Mouse (Mus musculus) forebrain, embryonic 10.5 days (tissue): ENCODE results near the gene Adamts4. TPM values are rescaled to one million over a fixed set of nuclear protein-coding genes. Genes with fewer than 3 reads are reported as not detected.
A peak's percentile ranks its signal among the peaks of the same experiment; 100 is the strongest.

Source experiments
- DNase-seq: peaks from one replicate; pipeline ENCODE4 v3.0.0-alpha.2; 2017; ENCODE audit warnings: low spot score; ENCODE audit errors: extremely low spot score
- H3K27ac ChIP-seq: fragments of 300-500 bp; sonication (generic); 2 replicates; pipeline ENCODE4 v1.5.1; 2016; ENCODE audit warnings: mild to moderate bottlenecking
- H3K27me3 ChIP-seq: fragments of 300-500 bp; sonication (generic); 2 replicates; pipeline ENCODE4 v1.6.1; 2016; ENCODE audit warnings: mild to moderate bottlenecking; ENCODE audit not compliant: poor library complexity, severe bottlenecking
- H3K36me3 ChIP-seq: fragments of 300-500 bp; sonication (generic); replicated peaks from 2 replicates; pipeline ENCODE4 v1.6.1; 2016; ENCODE audit warnings: mild to moderate bottlenecking, moderate library complexity
- H3K4me1 ChIP-seq: fragments of 300-500 bp; sonication (generic); 2 replicates; pipeline ENCODE4 v1.6.1; 2016
- H3K4me3 ChIP-seq: fragments of 300-500 bp; sonication (generic); 2 replicates; pipeline ENCODE4 v1.5.1; 2016; ENCODE audit warnings: mild to moderate bottlenecking, moderate library complexity
- H3K9me3 ChIP-seq: fragments of 300-500 bp; sonication (generic); 2 replicates; pipeline ENCODE4 v1.6.1; 2016; ENCODE audit warnings: mild to moderate bottlenecking, moderate library complexity
- WGBS: fragments of 180-500 bp; shearing (Covaris S2); methylation state at CpG from one replicate; pipeline ENCODE4 v1.1.7; 2016; 5-methylcytosine and 5-hydroxymethylcytosine counted together
- polyA plus RNA-seq: library from polyadenylated mRNA; unstranded; fragments of >200 nt; fragmentation: Nextera tagmentation; extraction: Ambion mirVana; gene quantifications from 2 replicates; pipeline ENCODE4 v1.2.1, GENCODE M21; 2016

The Adamts4 gene
- polyA plus RNA-seq, 1 experiment from 2014 or later: 9.3 TPM

DNA sequence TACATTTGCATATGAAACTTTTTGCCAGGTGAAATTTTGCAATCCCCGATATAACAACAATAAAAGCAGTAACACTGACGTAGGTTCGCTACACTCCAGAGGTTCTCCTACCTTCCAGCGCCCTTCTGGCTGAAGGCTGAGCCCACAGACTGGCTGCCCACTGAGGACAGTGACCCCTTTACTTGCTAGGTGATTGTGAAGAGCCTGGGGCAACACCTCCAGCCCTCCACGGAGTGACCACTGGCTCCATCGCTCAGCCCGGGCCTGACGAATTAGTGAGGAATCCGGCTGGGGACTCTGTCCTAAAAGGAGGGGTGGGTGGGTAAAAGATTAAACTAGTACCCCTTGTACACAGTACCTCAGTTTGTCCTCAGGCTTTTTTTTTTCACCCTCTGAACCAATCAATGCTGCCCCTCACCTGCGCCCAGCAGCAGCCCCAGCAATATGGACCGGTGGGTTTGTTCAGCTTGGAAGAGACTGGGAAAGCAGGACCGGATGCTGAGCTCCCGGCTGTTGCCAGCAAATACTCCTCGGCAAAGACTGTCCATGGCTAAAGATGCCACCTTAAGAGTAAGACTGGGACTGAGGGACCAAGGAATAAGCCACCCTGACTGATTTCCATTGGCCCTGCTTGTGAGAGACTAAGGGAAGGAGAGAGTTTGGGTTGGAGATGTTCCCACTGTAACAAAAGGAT, 28.9 kb downstream of the Adamts4 start:
- no peak for DNase-seq
- no peak overlapping the region for H3K27ac ChIP-seq
- H3K9me3 ChIP-seq: no peaks in the 10 kb centered on the region
- peaks cover 76% of the 10 kb centered on the region for H3K36me3 ChIP-seq
- peak overlapping the region; percentile 67 for H3K4me3 ChIP-seq
- peaks cover 31% of the 10 kb centered on the region for H3K4me1 ChIP-seq
- H3K27me3 ChIP-seq: no peaks in the 10 kb centered on the region
- WGBS: 86% methylated on average over 14 of the region's 14 CpGs

DNA sequence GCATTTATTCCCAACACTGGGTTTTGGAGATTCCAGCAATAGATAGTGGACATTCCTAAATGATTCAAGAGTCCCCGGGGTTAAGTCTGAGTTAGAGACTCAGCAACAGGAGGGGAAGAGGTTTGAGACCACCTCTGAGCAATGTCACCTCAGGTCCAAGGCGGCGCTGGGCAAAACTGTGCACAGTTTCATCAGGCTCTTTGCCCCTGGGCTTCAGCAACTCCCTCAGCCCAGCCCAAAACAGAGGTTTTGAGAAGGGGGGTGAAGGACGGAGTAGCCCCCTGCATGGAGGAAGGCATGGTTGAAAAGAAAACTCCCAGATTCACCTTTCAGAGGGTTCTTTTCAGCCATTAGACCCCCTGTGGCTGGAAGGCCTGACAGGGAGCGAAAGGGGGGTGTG, 29.5 kb downstream of the Adamts4 start:
- Histone ChIP-seq H3K27me3 (no peaks in the 10 kb centered on the region), H3K4me1 (peaks cover 31% of the 10 kb centered on the region), H3K27ac (peak overlapping the region; percentile 85), H3K36me3 (peaks cover 76% of the 10 kb centered on the region), H3K4me3 (peak overlapping the region; percentile 67), H3K9me3 (no peaks in the 10 kb centered on the region)
- DNase-seq: no peak
- 58% methylated on average over 5 of the region's 5 CpGs for WGBS

DNA sequence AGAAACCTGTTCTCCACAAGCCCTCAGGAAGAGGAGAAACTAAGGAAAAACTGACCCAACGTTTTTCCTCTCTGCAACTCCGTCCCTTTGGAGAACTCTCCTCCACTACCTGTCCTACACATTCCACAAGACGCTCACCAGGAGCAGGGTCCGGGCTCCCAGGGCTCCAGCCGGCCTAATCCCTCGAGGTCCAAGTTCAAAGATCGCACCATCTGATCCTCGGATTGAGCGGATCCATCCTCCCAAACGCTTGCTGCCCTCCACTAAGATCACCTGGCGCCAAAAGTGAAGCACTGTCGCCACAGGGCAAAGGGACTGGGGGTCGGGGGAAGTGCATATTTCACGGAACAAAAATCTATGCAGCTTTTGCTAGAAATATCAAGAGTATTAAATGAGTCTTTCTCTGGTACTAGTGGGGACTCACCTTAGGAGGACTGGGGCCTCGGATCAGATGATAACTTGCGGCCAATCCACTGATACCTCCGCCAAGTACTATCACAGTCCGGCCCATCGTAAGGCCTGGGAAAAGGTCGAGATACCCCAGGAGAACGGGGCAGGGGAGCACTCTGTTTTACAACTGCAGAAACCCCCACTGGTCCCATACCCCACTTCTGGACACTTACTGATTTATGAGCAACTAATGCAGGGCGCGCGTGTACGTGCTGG, 30.2 kb downstream of the Adamts4 start:
- Histone ChIP-seq H3K27ac (peak overlapping the region; percentile 85), H3K27me3 (no peaks in the 10 kb centered on the region), H3K4me1 (peaks cover 33% of the 10 kb centered on the region), H3K36me3 (peaks cover 76% of the 10 kb centered on the region), H3K9me3 (no peaks in the 10 kb centered on the region), H3K4me3 (peak overlapping the region; percentile 67)
- DNase-seq: no peak
- WGBS: 2% methylated on average over 25 of the region's 25 CpGs

DNA sequence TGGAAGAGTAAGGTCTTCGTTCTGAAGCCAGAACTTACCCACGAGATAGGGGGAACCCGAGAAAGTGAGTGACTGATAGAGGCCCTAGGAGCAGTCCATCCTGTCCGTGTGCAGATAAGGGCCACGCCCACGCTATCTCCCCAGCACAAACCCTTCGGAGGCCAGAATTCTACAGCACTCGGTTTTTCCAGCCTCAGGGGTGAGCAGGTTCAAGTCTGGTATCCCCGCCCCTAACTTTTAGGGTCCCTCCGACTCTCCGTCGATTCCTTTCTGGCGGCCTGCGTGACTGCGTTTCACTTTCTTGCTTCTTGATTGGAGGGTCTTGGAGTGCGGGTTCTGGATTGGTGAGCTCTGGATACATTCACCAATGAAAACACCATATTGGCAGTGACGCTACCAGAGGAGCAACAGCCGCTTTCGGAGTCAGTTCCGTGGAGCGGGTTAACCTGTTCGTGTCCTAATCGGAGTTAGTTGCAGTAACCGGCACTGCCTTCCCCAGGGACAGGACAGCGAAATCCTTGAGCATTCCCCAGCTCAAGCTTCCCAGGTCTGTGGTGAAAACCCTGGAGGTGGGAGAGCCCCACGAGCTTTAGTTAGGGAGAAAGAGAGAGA, 30.8 kb downstream of the Adamts4 start, which contains the start of gene Ppox:
Gene Ppox (minus strand): TSS at position 271 of the 612 bp plus-strand sequence.
- H3K36me3 ChIP-seq: peaks cover 76% of the 10 kb centered on the region
- DNase-seq: peak; percentile 92
- peaks cover 40% of the 10 kb centered on the region for H3K4me1 ChIP-seq
- H3K27me3 ChIP-seq: no peaks in the 10 kb centered on the region
- under 1% methylated on average over 26 of the region's 26 CpGs for WGBS
- peak within 1 kb of the TSS; percentile 67 for H3K4me3 ChIP-seq
- H3K27ac ChIP-seq: peak within 1 kb of the TSS; percentile 85
- H3K9me3 ChIP-seq: no peaks in the 10 kb centered on the region

DNA sequence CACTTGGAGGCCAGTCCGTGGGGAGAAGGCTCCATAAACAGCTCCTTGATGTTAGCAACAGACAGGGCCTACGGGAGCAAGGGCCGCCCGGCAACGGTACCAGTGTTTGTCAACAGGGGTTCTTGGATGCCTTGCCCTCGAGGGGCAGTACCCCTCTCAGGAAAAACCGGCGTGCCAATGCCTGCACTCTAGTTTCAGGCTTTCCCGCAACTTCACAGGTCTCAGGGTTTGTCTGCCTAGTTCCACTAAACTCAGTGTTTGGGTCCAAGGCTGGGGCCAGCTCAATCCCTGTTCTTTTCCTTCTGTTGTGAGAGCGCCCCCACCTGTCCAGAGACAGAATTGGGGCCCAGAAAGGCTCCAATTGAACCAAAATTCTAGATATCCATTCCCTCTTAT, 31.3 kb downstream of the Adamts4 start:
- no peaks in the 10 kb centered on the region for H3K9me3 ChIP-seq
- WGBS: 0% methylated on average over 10 of the region's 10 CpGs
- peaks cover 76% of the 10 kb centered on the region for H3K36me3 ChIP-seq

DNA sequence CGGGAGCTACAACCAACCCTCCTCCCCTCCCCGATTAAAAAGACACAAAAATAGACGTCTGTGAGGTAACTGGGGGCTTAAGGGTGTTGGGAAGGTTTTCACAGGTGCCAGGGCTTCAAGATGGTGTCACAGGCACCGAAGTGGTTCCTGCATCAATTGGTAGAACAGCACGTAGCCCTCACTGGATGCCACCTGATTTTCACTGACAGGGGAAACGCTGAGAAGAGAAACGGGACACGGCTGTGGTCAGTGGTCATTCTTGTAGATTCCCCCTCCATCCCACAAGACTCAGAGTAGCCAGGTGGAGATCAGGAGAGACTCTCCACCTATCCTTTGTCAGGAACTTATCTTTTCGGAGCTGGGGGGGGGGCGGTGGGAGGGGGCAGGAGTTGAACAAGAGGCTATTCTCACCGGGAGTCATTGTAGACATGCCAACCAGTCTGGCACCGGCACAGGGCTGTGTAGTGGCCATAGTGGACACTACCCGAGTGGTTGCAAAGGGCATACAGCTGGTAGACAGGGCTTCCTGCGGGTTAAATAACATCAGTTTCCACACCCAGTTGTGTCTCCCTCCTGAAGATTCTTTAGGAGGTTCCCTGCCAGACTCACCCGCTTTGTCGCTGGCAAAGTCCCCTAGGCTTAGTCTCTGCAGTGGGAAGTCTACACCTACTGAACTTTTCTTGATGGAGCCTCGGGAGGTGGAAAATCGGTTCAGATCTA, 32.0 kb downstream of the Adamts4 start:
- H3K9me3 ChIP-seq: no peaks in the 10 kb centered on the region
- no peak for DNase-seq
- H3K4me1 ChIP-seq: peaks cover 52% of the 10 kb centered on the region
- H3K4me3 ChIP-seq: peak overlapping the region; percentile 67
- WGBS: 84% methylated on average over 18 of the region's 18 CpGs
- 0 out of 2 replicates have a peak overlapping the region, but pooled peaks have one; percentile 85 for H3K27ac ChIP-seq
- H3K27me3 ChIP-seq: no peaks in the 10 kb centered on the region
- H3K36me3 ChIP-seq: peaks cover 72% of the 10 kb centered on the region

More for the DNA sequence above, 31.3 kb downstream of the Adamts4 start:
- peak overlapping the region; percentile 85 for H3K27ac ChIP-seq
- H3K4me1 ChIP-seq: peaks cover 45% of the 10 kb centered on the region
- peak overlapping the region; percentile 67 for H3K4me3 ChIP-seq
- peak; percentile 74 for DNase-seq
- H3K27me3 ChIP-seq: no peaks in the 10 kb centered on the region

DNA sequence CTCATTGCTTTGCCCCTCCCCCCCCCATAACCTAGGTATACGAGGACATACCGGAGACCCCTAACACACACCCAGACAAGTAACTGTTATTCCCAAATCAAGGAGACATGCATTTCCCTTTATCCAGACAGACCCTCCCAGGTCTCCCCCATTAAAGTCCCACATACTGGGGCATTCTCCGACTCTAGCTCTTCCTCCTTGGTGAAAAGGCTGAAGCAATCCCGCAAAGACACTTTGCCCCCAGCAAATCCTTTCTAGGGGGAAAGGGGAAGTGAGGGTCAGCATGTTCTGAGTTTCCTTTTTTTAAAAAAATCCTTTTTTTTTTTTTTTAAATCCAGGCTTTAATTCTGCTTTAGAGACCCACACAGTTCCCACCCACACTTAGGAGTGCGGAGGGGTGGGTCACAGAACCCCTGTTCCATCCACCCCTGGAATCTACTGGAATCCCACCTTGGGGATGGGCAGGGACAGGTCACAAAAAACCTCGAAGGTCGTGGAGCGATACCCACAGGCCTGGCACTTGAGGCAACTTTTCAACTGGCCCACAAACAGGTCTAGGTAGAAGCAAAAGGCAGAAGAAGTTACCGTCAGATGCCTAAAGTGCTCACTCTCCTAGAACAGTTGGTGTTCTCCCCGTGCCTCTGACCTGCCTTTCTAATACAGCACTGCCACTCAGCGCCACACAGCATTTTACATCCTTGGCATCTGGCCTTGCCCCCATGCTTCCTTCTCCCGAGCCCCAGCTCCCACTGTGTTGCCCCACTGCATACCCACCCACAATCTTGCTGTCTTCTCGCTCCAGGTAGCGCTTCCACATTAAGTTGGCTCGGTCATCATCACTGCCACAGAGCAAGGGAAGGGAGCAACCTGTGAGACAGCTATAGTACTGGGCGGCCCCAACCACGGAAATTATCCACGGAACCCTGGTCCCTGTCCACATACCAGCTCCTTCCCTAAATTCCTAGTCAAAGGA, 33.3 kb downstream of the Adamts4 start:
- Histone ChIP-seq H3K4me3 (0 out of 2 replicates have a peak overlapping the region, but pooled peaks have one; percentile 1), H3K36me3 (peaks cover 62% of the 10 kb centered on the region), H3K27me3 (no peaks in the 10 kb centered on the region), H3K9me3 (no peaks in the 10 kb centered on the region), H3K27ac (no peak overlapping the region), H3K4me1 (peaks cover 62% of the 10 kb centered on the region)
- DNase-seq: peak; percentile 7
- 94% methylated on average over 18 of the region's 18 CpGs for WGBS

DNA sequence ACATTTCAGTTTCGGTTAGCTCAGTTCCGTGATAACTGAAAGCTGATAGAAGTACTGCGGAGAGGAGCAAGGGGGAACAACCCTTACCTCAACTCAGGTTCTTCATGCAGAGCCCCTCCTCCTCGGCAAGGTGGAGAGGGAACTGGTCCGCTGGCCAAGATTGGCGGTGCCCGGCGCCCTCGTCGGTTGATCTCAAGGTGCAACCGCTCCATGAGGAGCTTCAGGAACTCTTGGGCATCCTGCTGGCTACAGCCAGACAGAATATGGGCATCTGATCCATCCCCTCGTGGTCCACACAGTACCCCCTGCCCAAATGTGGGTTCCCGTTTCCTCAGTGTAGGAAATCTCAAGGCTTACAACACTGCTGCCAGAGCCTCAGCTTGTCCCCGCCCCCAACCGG, 34.3 kb downstream of the Adamts4 start:
- no peaks in the 10 kb centered on the region for H3K27me3 ChIP-seq
- H3K4me1 ChIP-seq: peaks cover 60% of the 10 kb centered on the region
- H3K27ac ChIP-seq: no peak overlapping the region
- H3K9me3 ChIP-seq: no peaks in the 10 kb centered on the region
- 91% methylated on average over 15 of the region's 15 CpGs for WGBS
- no peak for DNase-seq
- H3K4me3 ChIP-seq: no peak overlapping the region
- H3K36me3 ChIP-seq: peaks cover 62% of the 10 kb centered on the region

DNA sequence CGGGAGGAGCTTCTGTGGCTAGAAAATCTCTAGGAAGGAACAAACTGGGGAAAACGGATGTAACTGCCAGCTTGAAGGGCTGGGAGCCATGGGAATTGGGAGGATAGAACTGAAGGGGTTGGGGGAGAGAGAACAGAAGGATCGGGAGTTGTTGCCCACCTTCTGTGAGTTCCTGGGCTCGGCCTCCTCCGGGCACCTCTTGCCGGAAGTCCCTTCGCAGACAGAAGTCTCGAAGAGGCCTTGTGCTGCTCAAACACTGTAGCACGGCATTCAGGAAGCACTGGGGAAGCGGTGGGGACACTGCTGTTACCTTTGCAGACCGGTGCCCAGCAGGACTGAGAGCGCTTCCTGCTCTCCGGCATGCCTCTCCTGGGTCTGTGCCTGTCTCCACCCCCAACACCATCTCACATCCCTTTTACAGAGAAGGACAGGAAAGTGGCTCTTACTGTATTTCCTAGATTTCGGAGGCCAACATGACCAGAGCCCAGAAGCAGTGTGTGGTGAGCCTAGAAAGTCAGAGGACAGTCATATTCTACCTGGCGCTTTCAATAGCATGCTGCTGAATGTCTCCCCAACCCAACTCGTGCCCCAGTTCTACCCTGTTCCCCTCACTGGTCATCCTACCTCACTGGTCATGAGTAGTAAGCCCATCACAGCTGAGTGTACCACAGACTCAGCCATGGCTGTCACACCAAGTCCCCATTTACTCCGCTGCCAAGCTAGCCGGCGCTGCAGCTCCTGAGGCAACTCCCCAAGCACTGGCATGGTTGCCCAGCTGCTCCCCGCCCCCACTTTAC, 35.1 kb downstream of the Adamts4 start:
- Histone ChIP-seq H3K27ac (no peak overlapping the region), H3K4me3 (peak overlapping the region; percentile 10; the same call in 1 of the 2 replicates), H3K36me3 (peaks cover 70% of the 10 kb centered on the region), H3K9me3 (no peaks in the 10 kb centered on the region), H3K27me3 (no peaks in the 10 kb centered on the region), H3K4me1 (peaks cover 52% of the 10 kb centered on the region)
- DNase-seq: no peak
- WGBS: 88% methylated on average over 20 of the region's 20 CpGs

DNA sequence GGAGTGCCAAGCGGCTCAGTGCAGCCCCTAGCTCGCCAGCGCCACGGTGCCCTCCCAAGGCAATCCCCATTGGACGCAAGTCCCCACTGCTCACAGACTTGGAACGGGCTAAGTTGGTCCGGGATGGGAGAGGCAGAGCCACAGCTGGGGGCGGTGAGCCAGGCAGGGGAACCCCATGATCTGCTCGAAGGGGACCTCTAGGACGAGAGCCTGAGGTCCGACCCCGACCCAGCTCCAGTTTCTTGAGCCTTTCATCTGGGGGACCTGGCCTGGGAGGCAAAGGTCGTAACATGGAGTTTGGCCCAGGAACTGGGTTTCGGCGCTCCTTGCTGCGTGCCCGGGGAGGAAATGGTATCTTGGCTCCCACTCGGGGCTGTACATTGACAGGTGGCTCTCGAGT, 36.3 kb downstream of the Adamts4 start:
- H3K9me3 ChIP-seq: no peaks in the 10 kb centered on the region
- no peaks in the 10 kb centered on the region for H3K27me3 ChIP-seq
- peaks cover 71% of the 10 kb centered on the region for H3K36me3 ChIP-seq

More for the DNA sequence above, 36.3 kb downstream of the Adamts4 start:
- peaks cover 50% of the 10 kb centered on the region for H3K4me1 ChIP-seq
- H3K4me3 ChIP-seq: peak overlapping the region; percentile 97
- no peak for DNase-seq
- H3K27ac ChIP-seq: peak overlapping the region; percentile 100
- WGBS: 91% methylated on average over 19 of the region's 19 CpGs
